Mouse (Mus musculus) liver, postnatal 0 days (tissue): Measurements from ENCODE around the gene Skiv2l.
"Not testable (repeated sequence)": the region's sequence is repeated elsewhere in the genome, so short reads cannot be mapped to it uniquely, and the experiment has no call there.

Source experiments
- CTCF ChIP-seq: sonication (generic); IDR thresholded peaks from 2 replicates; pipeline ENCODE4 v1.5.1; 2016; ENCODE audit warnings: antibody characterized with exemption, low read depth
- EP300 ChIP-seq: IDR thresholded peaks from 2 replicates; pipeline ENCODE4 v1.6.1; 2016; ENCODE audit warnings: antibody characterized with exemption, low read depth, mild to moderate bottlenecking

DNA sequence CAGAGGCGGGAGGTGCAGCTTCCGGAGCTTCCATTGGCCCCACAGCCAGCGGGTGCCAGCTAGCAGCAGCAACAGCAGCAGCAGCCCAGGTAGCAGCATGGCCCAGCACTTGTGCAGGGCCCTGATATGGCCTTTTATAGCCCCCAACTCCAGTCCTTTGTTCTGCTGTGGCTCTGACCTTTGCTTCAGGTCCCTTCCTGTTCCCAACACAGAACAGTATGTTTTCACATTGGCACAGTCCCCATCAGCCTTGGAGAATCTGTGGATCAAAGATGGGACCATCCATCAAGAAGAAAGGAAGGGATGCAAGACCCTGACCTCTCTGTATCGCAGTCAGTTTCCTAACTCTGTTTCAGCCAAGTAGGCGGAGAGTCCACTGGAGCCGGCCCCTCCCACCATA is 45.7 kb downstream of the Skiv2l start, which contains the start of gene Cyp21a1:
- not testable (repeated sequence) for TF ChIP-seq CTCF, EP300
